Mouse (Mus musculus) myocyte (in vitro differentiated cells): ENCODE measurements at regions not wholly inside any gene's neighbourhood (a gene's known extent, or its start where the extent isn't known, plus 50 kb on each side); places are given as distances from the start of the nearest gene placed in this dataset.

Experiments used
- H3K27me3 ChIP-seq: one replicate; pipeline ENCODE4 v1.6.1; 2011; ENCODE audit not compliant: control insufficient read depth, insufficient read depth, insufficient read length
- H3K36me3 ChIP-seq: one replicate; pipeline ENCODE4 v1.6.1; 2011; ENCODE audit not compliant: control insufficient read depth, insufficient read depth
- H3K4me2 ChIP-seq: one replicate; pipeline ENCODE4 v1.6.1; 2011; ENCODE audit warnings: low read depth, control low read depth
- H3K4me3 ChIP-seq: one replicate; pipeline ENCODE4 v1.5.1; 2011; ENCODE audit warnings: mild to moderate bottlenecking, control low read depth, moderate library complexity
- H3K79me2 ChIP-seq: one replicate; pipeline ENCODE4 v1.6.1; 2011; ENCODE audit not compliant: control insufficient read depth, insufficient read depth
- H3ac ChIP-seq: one replicate; pipeline ENCODE4 v1.6.1; 2011; ENCODE audit not compliant: control insufficient read depth, insufficient read length
- CEBPB ChIP-seq: IDR thresholded peaks from 2 replicates; pipeline ENCODE4 v1.6.1; 2011; ENCODE audit warnings: mild to moderate bottlenecking, moderate library complexity; ENCODE audit not compliant: poor library complexity, insufficient read depth, severe bottlenecking
- E2F4 ChIP-seq: IDR thresholded peaks from one replicate; pipeline ENCODE4 v1.6.1; 2011; ENCODE audit warnings: mild to moderate bottlenecking, control low read depth, moderate library complexity; ENCODE audit not compliant: insufficient read depth
- MAX ChIP-seq: IDR thresholded peaks from one replicate; pipeline ENCODE4 v1.6.1; 2011; ENCODE audit warnings: low read depth, mild to moderate bottlenecking, control low read depth
- MYOD1 ChIP-seq, 3 experiments: IDR thresholded peaks; one replicate each; pipeline ENCODE4 v1.6.1; 2011; ENCODE audit warnings: control low read depth in 2 of 3, low read depth in 2 of 3, mild to moderate bottlenecking in 2 of 3, moderate library complexity in 1 of 3; ENCODE audit not compliant: insufficient read length in 2 of 3, control insufficient read depth in 1 of 3
- MYOG ChIP-seq, 3 experiments: IDR thresholded peaks; one replicate each; pipeline ENCODE4 v1.6.1; 2011; ENCODE audit warnings: control low read depth in 2 of 3, low read depth in 2 of 3, mild to moderate bottlenecking in 2 of 3; ENCODE audit not compliant: insufficient read length in 2 of 3, control insufficient read depth in 1 of 3, insufficient read depth in 1 of 3
- POLR2A ChIP-seq: IDR thresholded peaks from one replicate; pipeline ENCODE4 v1.6.1; 2011; ENCODE audit warnings: low read depth, mild to moderate bottlenecking, control low read depth, moderate library complexity; ENCODE audit not compliant: insufficient read length
- POLR2AphosphoS2 ChIP-seq: IDR thresholded peaks from one replicate; pipeline ENCODE4 v1.6.1; 2011; ENCODE audit warnings: low read depth, control low read depth; ENCODE audit not compliant: insufficient read length
- REST ChIP-seq: IDR thresholded peaks from one replicate; pipeline ENCODE4 v1.6.1; 2011; ENCODE audit warnings: mild to moderate bottlenecking, control low read depth, moderate library complexity; ENCODE audit not compliant: insufficient read depth, insufficient read length
- SRF ChIP-seq: IDR thresholded peaks from one replicate; pipeline ENCODE4 v1.6.1; 2011; ENCODE audit warnings: low read depth; ENCODE audit not compliant: control insufficient read depth, insufficient read length
- TCF12 ChIP-seq: IDR thresholded peaks from one replicate; pipeline ENCODE4 v1.6.1; 2011; ENCODE audit warnings: mild to moderate bottlenecking, control low read depth; ENCODE audit not compliant: poor library complexity, insufficient read depth, severe bottlenecking
- TCF3 ChIP-seq: IDR thresholded peaks from one replicate; pipeline ENCODE4 v1.6.1; 2011; ENCODE audit warnings: low read depth, control low read depth; ENCODE audit not compliant: insufficient read length
- USF1 ChIP-seq: IDR thresholded peaks from one replicate; pipeline ENCODE4 v1.6.1; 2011; ENCODE audit warnings: low read depth, mild to moderate bottlenecking, control low read depth, moderate library complexity

- Histone ChIP-seq H3K79me2 (no peaks in the 10 kb centered on the region), H3K4me2 (no peak overlapping the region), H3K4me3 (no peak overlapping the region), H3K36me3 (no peaks in the 10 kb centered on the region), H3ac (no peak overlapping the region), H3K27me3 (no peaks in the 10 kb centered on the region)
- TF ChIP-seq REST (no peak), MAX (no peak), MYOD1 (IDR thresholded peaks at IDR 0.05; ENCODE audit: control insufficient read depth in 1 of 3, insufficient read length in 2 of 3, low read depth in 2 of 3) (no peak), SRF (no peak), CEBPB (no peak), POLR2A (no peak)
Observed at GRCm38 (mm10) chr1:73364300-73364683, 348.6 kb upstream of the Tnp1 start.

DNA sequence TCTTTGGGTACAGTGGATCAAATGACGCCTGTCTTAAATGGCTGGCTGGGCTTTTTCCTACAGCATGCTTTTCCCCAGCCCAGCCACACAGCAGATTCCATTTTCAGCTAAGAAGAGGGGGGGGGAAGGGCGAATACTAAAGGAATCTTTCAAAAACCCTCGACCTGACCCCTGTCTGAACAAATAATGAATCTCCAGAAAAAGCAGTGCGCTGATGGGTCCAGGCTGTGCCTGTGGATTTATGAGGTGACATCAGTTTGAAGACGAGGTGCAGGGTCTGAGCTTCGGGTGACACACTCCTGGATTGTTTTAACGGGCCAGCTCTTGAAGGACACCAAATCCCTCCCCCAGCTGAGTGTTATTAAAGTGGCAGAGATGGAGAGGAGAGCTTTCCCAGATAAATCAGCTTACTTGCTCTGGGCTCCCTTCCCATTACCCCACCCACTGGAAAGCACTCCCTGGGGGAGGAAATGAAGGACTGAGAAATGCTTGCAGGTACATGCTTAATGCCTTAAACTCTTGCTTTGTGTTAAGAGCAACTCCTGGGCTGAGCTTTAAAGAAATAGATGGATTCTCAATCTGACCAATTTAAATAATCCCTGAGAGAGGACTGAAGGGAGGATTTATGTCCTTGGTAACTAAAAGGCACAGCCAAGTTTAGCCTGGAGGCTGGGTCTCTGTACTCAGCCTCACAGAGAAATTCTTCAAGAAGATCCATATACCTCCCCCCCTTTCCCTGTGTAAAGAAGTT, 348.0 kb upstream of the Tnp1 start:
- TF ChIP-seq MAX (no peak), SRF (no peak), TCF12 (no peak), E2F4 (no peak), MYOD1 (IDR thresholded peaks at IDR 0.05; ENCODE audit: control insufficient read depth in 1 of 3, insufficient read length in 2 of 3, low read depth in 2 of 3) (no peak), REST (no peak), CEBPB (no peak), USF1 (no peak), POLR2A (no peak), TCF3 (no peak), MYOG (IDR thresholded peaks at IDR 0.05; ENCODE audit: control insufficient read depth in 1 of 3, insufficient read depth in 1 of 3, insufficient read length in 2 of 3, low read depth in 2 of 3) (no peak), POLR2AphosphoS2 (no peak)
- Histone ChIP-seq H3K4me2 (peak overlapping the region; percentile 68), H3K36me3 (no peaks in the 10 kb centered on the region), H3ac (no peak overlapping the region), H3K4me3 (no peak overlapping the region), H3K27me3 (no peaks in the 10 kb centered on the region), H3K79me2 (no peaks in the 10 kb centered on the region)

DNA sequence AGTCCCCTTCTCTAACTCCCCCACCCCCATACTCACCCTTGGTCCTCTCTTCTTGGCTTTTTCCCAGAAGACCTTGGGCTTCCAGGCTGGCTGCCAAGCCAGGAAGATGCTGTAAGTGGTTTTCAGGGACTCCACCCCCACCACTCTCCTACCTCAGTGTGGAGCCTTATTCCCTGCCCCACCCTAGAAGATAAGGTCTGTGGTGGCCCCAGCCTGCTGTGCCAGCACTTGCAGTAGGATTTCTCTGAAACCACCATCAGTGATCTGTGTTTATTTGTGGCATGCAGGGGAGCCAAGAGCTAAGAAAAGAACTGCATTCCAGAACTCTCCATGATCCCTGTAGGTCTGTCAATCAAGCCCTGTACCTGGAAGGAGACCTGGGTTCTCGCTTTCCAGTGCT, 346.4 kb upstream of the Tnp1 start:
- Histone ChIP-seq H3K4me3 (no peak overlapping the region), H3ac (no peak overlapping the region), H3K79me2 (no peaks in the 10 kb centered on the region), H3K27me3 (no peaks in the 10 kb centered on the region), H3K4me2 (peak overlapping the region; percentile 20), H3K36me3 (no peaks in the 10 kb centered on the region)
- TF ChIP-seq SRF (no peak), TCF12 (peak; percentile 33), REST (no peak), USF1 (no peak), CEBPB (no peak), MAX (no peak), MYOG (IDR thresholded peaks at IDR 0.05; ENCODE audit: control insufficient read depth in 1 of 3, insufficient read depth in 1 of 3, insufficient read length in 2 of 3, low read depth in 2 of 3) (peak in 1 of 3 experiments; percentile 82), TCF3 (no peak), POLR2AphosphoS2 (no peak), MYOD1 (IDR thresholded peaks at IDR 0.05; ENCODE audit: control insufficient read depth in 1 of 3, insufficient read length in 2 of 3, low read depth in 2 of 3) (peak in 1 of 3 experiments; percentile 60), POLR2A (no peak), E2F4 (no peak)

- H3K4me2 ChIP-seq = peak overlapping the region; percentile 20
- H3K4me3 ChIP-seq = no peak overlapping the region
- H3K27me3 ChIP-seq = no peaks in the 10 kb centered on the region
- TF ChIP-seq POLR2A (no peak), POLR2AphosphoS2 (no peak), REST (no peak), MAX (no peak), TCF3 (peak; percentile 51), TCF12 (peak; percentile 71), SRF (no peak), MYOG (IDR thresholded peaks at IDR 0.05; ENCODE audit: control insufficient read depth in 1 of 3, insufficient read depth in 1 of 3, insufficient read length in 2 of 3, low read depth in 2 of 3) (peak in 2 of 3 experiments; percentile 65 to 78), CEBPB (no peak), E2F4 (no peak), USF1 (no peak), MYOD1 (IDR thresholded peaks at IDR 0.05; ENCODE audit: control insufficient read depth in 1 of 3, insufficient read length in 2 of 3, low read depth in 2 of 3) (peak; percentile 75 to 97 (median 96))
- no peaks in the 10 kb centered on the region for H3K79me2 ChIP-seq
- no peak overlapping the region for H3ac ChIP-seq
- H3K36me3 ChIP-seq = no peaks in the 10 kb centered on the region
Observed at GRCm38 (mm10) chr1:73361300-73361699, 345.6 kb upstream of the Tnp1 start.

GRCm38 (mm10) chr1:73354447-73354846, 338.7 kb upstream of the Tnp1 start:
- TF ChIP-seq MYOD1 (IDR thresholded peaks at IDR 0.05; ENCODE audit: control insufficient read depth in 1 of 3, insufficient read length in 2 of 3, low read depth in 2 of 3) = peak in 2 of 3 experiments; percentile 65 to 86
- no peak for TF ChIP-seq MYOG (IDR thresholded peaks at IDR 0.05; ENCODE audit: control insufficient read depth in 1 of 3, insufficient read depth in 1 of 3, insufficient read length in 2 of 3, low read depth in 2 of 3)
- no peak overlapping the region for H3K4me3 ChIP-seq
- H3K27me3 ChIP-seq = no peaks in the 10 kb centered on the region
- H3K4me2 ChIP-seq = no peak overlapping the region
- no peak overlapping the region for H3ac ChIP-seq
- H3K79me2 ChIP-seq = no peaks in the 10 kb centered on the region
- no peaks in the 10 kb centered on the region for H3K36me3 ChIP-seq
